Mouse (Mus musculus) ovary, postnatal 36 days (tissue): Measurements from ENCODE around the gene Saa1.

ENCODE experiments used
- DNase-seq: peaks from one replicate; pipeline ENCODE4 v3.0.0; 2022; ENCODE audit warnings: low spot score, mixed read lengths

Saa1 gene

DNA sequence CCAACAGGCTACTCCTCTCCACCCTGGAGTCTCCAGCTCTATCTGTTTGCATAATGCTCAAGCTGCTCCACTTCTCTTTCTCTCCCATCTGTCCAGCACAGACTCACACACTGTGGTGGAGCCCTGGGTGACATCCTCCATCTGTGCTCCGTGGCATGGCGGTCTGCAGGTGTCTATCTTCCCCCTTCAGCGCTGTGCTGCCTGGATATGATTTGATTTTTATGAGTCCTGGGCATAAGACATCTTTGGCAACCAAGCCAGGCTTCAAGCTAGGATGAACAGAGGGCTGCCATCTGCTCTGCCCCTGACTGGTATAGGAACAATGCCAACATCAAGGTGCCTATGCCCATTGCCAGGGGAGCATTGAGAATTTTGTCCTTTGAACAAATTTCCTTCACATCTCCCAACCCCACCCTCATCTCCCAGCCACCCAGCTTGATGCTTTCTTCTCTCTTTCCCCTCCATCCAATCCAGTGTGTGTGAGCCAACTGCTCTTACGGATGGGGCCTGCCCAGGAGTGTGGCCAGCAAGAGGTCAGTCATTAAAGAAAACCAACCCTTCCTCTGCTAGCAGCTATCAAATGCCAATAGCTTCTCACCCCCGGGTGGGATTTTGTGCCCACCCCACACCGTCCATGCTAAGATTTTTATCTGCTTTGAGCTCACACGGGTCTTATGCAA is 24.0 kb downstream of the Saa1 start:
- DNase-seq, result no peak

GRCm38 (mm10) chr7:46716897-46717296 is 25.9 kb downstream of the Saa1 start:
- no peak for DNase-seq

DNA sequence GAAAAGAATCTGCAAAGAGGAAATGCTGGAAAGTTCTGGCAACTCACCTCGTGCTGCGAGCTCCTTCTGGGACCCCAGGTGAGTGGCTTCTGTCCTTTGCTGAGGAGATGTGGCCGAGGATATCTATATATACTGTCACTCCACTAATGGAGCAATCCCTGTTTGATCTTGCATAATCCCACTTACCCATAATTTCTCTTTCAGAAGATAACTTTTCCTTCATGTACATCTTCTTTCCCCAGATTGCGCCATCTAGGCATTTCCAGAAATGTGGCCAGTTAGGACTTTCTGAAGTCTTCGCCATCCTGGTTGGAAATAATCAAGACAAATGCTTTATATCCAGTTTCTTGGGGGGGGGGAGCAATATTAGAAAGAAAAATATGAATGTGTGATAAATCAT is 27.2 kb downstream of the Saa1 start, which contains the start of gene Saa3:
Gene Saa3 (minus strand): TSS at position 101 of the 400 bp plus-strand sequence.
- no peak for DNase-seq

DNA sequence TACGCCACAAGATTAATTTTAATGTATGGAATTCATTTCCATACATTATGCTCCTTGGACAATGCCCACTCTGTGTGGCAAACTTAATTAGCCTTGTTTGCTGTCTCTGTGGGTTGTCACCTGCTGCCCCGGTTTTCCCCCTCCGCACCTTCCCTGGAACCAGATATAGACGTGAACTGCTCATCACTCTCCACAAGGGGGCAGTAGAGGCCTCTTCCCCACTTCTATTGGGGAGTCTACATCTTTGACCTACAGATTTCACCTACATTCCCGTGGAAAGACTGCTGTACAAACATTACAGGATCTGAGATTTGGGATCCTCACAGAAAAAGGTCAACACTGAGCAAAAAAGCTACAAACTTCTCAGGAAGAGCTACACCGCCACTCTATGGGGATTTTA is 28.3 kb downstream of the Saa1 start:
- peak; percentile 41 for DNase-seq

DNA sequence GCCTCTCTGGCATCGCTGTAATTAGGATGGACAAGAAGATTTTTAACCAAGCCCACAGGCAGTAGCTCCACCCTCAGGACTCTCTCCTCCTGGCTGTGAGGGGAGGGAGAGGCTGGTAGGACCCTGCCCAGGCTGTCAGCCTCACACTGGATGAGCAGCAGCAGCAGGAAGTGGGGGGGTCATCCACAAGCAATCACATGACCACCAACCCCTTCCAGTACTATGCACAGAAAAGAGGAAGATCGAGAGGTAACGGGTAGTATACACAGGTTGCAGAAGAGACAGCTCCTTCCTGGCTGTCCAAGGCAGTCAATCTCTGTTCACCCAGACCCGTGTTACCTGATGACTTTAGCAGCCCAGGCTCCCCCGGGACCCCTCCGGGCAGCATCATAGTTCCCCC is 30.5 kb downstream of the Saa1 start:
- DNase-seq, result no peak

DNA sequence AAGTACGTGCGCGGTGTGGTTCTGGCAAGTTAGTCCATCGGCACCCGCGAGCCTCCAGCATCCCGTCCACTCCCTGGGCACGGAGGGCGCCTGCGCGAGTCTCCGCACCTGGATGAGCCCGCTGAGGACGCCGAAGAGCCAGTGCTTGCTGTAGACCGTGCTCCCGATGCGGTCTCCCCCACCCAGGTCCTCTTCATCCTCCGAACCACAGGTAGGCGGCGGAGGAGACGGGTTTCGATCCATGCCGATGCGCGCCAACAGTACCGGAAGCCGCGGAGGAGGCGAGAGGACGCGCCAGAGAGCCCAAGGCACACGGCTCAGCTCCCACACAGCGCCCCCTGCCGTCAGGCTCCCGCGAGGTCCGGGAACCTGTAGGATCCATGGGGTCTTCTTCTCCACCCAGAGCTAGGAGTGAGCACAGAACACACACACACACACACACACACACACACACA is 32.4 kb downstream of the Saa1 start, which contains the start of gene Saal1:
Gene Saal1 (minus strand): TSS at position 291 of the 455 bp plus-strand sequence.
- DNase-seq, result peak; percentile 84

DNA sequence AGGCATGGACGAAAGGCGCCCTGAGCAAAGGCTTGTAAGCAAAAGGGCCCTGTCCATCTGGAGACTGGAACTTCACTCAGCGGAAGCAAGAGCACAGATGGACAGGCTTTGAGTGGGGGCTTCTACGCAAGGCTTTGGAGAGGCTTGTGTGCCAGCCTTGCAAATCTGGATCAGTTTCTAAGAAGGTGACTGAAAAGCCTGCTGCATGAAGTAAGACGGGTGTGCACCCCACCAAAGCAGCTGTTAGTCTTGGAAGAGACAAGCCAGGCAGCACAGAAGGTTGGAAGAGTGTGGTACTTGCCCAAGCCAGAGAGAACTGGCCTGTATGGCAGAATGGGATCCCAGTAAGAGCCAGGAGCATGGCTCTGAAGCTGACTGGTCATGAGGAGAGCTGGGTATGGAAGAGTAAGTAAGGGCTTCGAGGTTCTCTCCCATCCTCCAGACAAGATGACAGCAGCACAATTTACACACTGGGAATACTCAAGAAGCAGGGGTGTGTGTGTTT is 42.2 kb downstream of the Saa1 start:
- DNase-seq, result no peak

DNA sequence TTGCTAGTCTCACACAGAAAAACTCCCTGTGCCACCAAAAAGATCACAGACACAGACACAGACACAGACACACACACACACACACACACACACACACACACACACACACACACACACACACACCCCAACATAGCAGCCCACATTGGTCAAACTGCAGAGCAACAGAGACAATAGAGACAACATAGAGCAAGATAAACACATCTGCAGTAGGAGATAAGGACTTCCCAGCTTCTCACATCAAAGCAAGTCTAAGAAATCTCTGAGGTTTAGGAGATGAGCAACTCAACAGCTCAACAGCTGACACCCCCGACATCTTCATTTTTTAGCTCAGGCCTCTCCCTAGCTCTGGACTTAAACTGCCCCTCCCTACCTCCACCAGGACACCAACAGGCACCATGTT is 46.0 kb downstream of the Saa1 start:
- DNase-seq, result no peak
